Mouse (Mus musculus): ENCODE measurements at regions not wholly inside any gene's neighbourhood (a gene's known extent, or its start where the extent isn't known, plus 50 kb on each side); places are given as distances from the start of the nearest gene placed in this dataset.

GRCm38 (mm10) chr4:48889074-48889592, 169.9 kb upstream of the Plppr1 start:
- no peak for DNase-seq

GRCm38 (mm10) chr4:48904551-48904950, 154.5 kb upstream of the Plppr1 start:
- no peak for DNase-seq

GRCm38 (mm10) chr4:48905196-48905867, 153.7 kb upstream of the Plppr1 start:
- no peak for DNase-seq

GRCm38 (mm10) chr4:48909161-48909560, 149.9 kb upstream of the Plppr1 start:
- no peak for DNase-seq

GRCm38 (mm10) chr4:48913301-48913700, 145.8 kb upstream of the Plppr1 start:
- no peak for DNase-seq

- DNase-seq = no peak
These were observed 134.3 kb upstream of the Plppr1 start for GRCm38 (mm10) chr4:48924576-48925459.

- DNase-seq = no peak
These were observed 120.7 kb upstream of the Plppr1 start for GRCm38 (mm10) chr4:48938420-48938819.

- no peak for DNase-seq
These were observed 120.2 kb upstream of the Plppr1 start for GRCm38 (mm10) chr4:48938892-48939291.

- DNase-seq = no peak
These were observed 113.7 kb upstream of the Plppr1 start for GRCm38 (mm10) chr4:48945266-48945818.

- no peak for DNase-seq
These were observed 106.1 kb upstream of the Plppr1 start for GRCm38 (mm10) chr4:48952965-48953364.

- no peak for DNase-seq
These were observed 83.3 kb upstream of the Plppr1 start for GRCm38 (mm10) chr4:48975810-48976209.

- no peak for DNase-seq
These were observed 67.1 kb upstream of the Plppr1 start for GRCm38 (mm10) chr4:48992021-48992420.

Measured in cerebellum, adult 18-20 months (tissue).